Mouse (Mus musculus): ENCODE data around the gene 2310022A10Rik.

DNA sequence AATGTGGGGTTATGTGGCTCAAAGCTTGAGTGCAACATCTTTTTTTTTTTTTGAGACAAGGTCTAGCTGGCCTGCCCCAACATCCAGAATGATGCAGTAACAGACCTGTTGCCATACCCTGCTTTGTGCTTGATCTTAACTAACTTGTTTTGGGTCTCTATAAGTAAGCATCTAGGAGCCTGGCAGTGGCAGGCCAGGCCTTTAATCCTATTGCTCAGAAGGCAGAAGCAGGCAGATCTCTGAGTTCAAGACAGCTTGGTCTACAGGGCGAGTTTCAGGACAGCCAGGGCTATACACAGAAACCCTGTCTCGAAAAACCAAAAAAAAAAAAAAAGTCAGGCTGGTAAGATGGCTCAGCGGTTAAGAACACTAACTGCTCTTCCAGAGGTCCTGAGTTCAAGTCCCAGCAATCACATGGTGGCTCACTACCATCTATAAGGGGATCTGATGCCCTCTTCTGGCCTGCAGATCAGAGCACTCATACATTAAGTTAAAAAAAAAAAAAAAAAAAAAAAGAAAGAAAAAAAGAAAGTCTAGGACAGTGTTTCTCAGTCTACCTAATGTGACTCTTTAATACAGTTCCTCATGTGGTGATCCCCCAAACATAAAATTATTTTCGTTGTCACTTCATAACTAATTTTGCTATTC is 37.7 kb downstream of the 2310022A10Rik start:
- TF ChIP-seq NRF1 (IDR thresholded peaks at IDR 0.05; ENCODE audit: low read depth, low read length) (no peak), RAD21 (IDR thresholded peaks at IDR 0.05; ENCODE audit: low read depth, low read length) (peak; percentile 3; the same call in 1 of the 2 replicates), CTCF (conservative IDR thresholded peaks at IDR 0.05 in 1 of 2, IDR thresholded peaks at IDR 0.05 in 1 of 2; ENCODE audit: low read depth in 2 of 2, low read length in 2 of 2) (peak in 1 of 2 experiments; percentile 39; a peak in 2 of 4 replicates), ZMIZ1 (IDR thresholded peaks at IDR 0.05; ENCODE audit: low read depth, low read length) (no peak), ETS1 (conservative IDR thresholded peaks at IDR 0.05; ENCODE audit: low read depth, low read length) (no peak), HCFC1 (IDR thresholded peaks at IDR 0.05; ENCODE audit: low read depth, low read length) (no peak), EP300 (IDR thresholded peaks at IDR 0.05; ENCODE audit: low read length) (no peak), GABPA (IDR thresholded peaks at IDR 0.05; ENCODE audit: insufficient replicate concordance, low read depth, low read length) (no peak), UBTF (IDR thresholded peaks at IDR 0.05; ENCODE audit: low read depth, low read length) (no peak), E2F4 (IDR thresholded peaks at IDR 0.05; ENCODE audit: insufficient replicate concordance, low read depth, low read length) (no peak), CHD2 (IDR thresholded peaks at IDR 0.05; ENCODE audit: low read length) (no peak), POLR2AphosphoS2 (IDR thresholded peaks at IDR 0.05; ENCODE audit: low read depth, low read length) (no peak), USF2 (conservative IDR thresholded peaks at IDR 0.05; ENCODE audit: low read depth, low read length) (no peak), TBP (conservative IDR thresholded peaks at IDR 0.05; ENCODE audit: low read depth, low read length) (no peak)

Data from CH12.LX (cell line).